Mouse (Mus musculus): ENCODE data around the gene Tesk1.
"Not testable (repeated sequence)": the region's sequence is repeated elsewhere in the genome, so short reads cannot be mapped to it uniquely, and the experiment has no call there.

The Tesk1 gene

DNA sequence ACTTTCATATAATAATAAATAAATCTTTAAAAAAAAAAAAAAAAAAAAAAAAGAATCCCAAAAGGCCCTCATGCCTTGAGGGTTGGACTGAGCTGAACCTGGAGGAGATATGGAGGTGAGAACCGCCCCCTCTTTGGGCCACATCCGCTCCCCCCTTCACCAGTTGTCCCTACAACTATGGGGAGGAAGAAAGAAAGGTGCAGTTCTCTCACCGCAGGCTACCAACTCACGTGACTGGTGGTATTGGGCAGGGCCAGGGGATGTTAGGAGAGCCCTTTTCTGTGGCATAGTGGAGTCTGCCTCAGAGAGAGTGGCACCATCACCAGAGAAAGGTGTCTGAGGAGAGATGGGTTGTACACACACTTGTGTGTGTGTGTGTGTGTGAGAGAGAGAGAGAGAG lies 14.7 kb downstream of the Tesk1 start:
- peak in 1 of 2 experiments; percentile 31 for DNase-seq

GRCm38 (mm10) chr4:43457124-43457523 lies 15.4 kb downstream of the Tesk1 start:
- DNase-seq = no peak

DNA sequence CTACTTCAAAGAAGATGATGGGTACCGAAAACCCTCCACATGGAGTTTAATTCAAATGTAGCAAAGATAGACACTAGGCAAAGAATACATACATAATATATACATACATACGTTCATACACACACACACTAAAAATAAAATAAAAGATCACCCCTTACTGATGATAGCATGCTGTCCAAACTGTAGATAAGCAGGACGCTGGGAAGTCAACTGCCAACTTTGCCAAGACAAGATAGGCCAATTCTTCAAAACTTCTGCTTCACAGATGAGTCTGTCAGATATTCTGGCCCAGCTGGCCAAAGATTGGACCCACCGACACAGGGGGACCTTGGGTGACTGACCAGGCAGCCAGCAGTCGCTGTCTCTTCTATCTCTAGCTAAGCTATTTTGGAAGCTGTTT lies 21.4 kb downstream of the Tesk1 start:
- DNase-seq = no peak

DNA sequence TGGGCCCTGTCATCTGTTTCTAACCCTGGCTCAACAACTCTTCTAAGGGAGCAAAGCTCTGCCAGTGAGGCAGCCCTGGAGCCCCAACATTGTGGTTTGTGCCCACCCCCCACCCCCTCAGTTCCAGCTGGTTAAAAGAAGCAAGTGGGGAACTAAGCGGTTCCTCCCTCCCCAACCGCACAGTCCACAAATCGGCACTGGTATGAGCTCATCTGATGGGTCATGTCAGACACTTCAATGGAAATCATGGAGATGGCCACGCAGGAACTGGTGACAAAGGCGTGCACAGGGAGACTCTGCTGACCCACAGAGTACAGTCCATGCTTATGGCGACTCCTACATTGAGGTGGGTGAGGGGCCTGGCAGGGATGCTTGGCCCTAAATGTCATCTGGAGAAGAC lies 24.2 kb downstream of the Tesk1 start:
- DNase-seq = no peak

DNA sequence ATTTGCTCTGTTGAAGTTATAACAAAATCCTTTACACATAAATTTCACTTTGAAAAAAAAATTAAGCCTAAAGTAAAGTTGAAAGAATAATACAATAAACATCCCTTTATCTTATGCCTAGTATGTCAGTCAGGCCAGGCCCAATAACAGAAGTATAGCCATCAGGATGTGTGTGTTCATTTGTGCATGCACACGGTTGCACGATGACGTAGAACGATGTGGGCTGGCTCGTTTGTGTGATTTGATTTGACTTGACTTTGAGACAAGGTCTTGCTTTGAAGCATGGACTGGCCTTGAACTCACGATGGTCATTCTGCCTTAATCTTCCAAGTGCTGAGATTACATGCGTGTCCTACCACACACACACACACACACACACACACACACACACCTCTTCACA lies 25.1 kb downstream of the Tesk1 start:
- no peak for DNase-seq

DNA sequence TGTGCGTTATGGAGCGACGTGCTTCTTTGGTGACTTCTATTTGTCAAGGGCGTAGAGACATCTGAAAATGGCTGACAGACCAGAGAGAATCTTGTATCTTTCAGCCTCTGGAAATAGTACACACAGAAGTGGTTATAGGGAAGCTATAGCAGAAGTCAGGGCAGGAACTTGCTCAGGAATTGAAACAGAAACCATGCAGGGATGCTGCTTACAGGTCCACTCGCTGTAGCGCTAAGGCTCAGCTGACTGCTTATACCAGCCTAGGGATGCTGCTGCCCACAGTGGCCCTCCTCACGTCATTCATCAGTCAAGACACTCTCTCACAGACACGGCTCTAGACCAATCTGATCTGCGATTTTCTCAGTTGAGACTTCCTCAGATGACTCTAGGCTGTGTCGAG lies 28.6 kb downstream of the Tesk1 start:
- DNase-seq = no peak

DNA sequence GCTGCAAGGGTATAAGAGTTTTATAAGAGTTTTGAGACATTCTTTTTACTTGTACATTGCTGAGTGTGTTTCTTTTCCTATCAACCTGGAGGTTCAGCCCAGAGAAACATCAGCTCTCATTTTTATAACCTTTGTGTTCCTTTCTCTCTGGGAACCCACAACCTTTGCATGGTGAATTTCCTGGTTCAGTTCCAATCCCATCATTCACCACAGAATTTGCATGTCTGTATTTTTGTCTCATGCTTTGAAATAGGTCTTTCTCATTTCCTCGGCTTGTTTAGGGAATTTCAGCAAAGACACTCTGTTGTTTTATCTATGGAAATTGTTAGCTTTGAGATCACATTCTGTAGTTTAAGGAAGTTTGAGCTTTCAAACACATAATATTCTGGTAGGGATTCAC lies 31.9 kb downstream of the Tesk1 start:
- DNase-seq = no peak

DNA sequence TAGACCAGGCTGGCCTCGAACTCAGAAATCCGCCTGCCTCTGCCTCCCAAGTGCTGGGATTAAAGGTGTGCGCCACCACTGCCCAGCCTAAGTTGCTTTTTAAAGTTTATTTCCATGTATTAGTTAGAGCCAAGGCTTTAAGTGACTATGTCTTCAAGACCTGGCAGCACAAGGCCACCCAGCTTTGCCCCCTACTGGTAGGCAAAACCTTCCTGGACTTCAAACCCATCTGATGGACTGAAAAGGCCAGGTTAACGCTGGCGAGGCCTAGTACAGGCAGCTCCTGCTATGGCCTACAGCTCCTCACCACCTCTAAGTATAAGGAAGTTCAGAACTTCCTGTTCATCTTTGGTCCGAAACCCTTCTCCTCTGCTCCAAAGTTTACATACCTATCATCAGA lies 34.9 kb downstream of the Tesk1 start:
- no peak for DNase-seq

DNA sequence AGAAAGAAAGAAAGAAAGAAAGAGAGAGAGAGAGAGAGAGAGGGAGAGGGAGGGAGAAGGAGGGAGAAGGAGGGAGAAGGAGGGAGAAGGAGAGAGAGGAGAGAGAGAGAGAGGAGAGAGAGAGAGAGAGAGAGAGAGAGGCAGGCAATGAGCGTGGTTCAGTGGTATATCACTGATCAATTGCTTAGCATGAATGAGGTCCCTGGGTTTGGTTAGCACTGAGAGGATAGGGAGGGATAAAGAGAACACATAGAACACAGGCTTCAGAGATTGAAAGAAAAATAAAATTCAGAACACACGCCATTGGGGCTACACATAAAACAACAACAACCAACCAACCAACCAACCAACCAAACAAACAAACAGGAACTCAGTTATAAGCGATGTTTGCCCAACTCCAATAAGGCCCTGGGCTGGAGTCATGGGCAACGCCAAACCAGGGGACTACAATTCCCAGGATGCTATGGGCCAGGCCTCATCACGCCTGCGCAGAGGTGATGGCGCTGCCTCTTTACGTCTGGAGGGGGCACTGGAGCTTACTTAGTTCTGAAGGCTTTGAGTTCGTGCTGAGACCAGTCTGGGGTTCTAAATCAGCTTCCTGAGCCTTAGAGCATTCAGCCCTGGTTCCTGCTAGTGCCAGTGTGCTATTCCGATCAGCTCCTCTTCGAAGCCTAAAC lies 36.3 kb downstream of the Tesk1 start:
- DNase-seq = peak; percentile 91 to 94

GRCm38 (mm10) chr4:43478534-43478858 lies 36.8 kb downstream of the Tesk1 start:
- no peak for DNase-seq

DNA sequence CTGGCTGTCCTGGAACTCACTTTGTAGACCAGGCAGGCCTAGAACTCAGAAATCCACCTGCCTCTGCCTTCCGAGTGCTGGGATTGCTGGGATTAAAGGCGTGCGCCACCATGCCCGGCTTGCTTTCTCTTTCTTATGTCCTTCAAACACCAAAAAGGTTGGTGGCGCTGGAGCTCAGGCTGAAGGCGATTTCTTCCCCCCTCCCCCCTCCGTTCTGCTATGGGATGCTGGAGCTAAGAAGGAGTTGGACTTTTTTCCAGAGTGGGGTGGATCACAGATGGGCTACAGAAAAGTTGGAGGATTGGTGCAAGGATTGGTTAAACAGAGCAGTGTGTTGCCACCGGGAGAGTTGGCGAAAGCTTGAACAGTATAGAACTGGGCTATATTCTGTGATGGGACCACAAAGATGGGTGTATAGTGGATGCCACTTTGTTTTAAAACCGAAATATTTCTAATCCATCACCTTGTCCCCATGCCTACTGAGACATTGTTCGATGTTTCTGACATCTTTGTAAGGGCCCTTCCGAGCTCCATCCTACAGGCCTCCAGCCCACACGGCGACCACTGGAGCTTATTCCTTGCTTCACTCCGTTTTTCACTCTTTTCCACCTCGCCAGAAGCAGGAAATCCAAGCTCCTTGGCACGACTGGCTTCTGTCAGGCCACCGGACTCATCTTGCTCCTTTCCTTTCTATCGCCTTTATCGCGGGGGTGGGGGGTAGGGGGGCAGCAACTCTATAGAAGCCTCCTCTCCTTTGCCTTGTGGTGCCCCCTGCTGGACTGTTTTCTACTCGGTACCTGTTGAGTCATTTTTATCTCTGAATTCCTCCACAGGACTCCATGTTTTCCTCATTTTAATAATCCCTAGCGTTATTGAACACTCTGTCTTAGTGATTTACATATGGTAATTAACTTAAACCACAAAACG lies 37.4 kb downstream of the Tesk1 start:
- DNase-seq = peak; percentile 73 to 77

DNA sequence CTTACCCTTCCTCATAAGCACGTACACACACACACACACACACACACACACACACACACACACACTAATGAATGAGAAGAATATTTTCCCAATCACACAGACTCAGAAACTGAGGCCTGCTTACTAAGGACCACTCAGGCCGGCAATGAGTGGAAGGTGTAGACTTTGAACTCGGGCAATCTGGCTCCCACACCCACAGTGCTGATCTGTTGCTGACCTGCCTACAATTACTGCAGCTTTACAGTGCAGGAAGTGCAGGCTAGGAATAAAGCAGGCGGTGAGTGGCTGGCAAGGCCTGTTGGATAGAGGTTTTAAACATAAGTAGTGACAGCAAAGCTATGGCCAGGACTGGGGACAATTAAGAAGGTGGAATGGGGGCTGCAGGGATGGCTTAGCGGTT lies 39.2 kb downstream of the Tesk1 start:
- no peak for DNase-seq

- no peak for DNase-seq
These were observed 40.2 kb downstream of the Tesk1 start for GRCm38 (mm10) chr4:43481894-43482456.

DNA sequence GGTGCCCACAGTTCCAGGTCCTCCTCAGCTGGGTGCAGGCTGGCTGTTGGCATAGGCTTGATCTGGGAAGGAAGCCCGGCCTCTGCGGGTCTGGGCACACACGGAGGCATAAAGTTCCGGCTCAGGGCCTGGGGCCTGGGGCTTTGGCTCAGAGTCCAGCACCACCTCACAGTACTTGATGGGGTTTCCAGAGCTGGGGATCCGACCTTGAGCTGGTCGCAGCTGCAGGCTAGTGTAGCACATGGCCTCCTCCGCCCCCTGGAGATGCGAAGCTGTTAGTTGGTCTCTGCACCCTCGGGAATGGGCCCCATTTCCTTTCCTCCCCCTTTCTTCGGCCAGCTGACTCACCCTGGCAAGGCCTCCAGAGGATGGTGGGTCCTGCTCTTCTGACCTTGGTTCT lies 40.9 kb downstream of the Tesk1 start:
- no peak for DNase-seq

DNA sequence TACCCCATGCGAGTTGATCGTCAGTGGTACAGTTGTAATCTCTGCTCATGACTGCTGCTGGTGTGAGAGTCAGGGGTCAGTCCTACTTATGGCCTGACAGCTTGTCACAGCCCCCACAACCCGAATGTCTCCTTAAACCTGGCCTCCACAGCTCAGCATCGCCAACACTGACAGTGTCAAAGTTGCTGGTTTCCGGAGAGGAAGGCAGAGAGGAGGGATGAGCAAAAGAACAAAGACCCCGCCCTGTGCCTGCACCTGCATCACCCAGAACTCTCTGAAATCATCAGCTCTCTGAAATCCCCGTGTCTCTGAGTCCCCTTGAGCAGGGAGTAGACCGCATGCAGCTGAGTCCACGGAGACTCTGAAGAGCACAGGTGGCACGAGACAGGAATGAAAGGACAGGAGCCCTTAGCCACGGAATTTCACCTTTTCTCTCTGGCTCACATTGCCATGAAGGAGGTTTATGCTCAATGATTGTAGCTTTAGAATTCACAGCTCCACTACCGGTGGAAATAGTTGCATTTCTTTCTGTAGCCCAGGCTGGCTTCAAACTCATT lies 41.9 kb downstream of the Tesk1 start, which contains the start of gene Sit1:
Gene Sit1 (minus strand): TSS at position 200 of the 557 bp plus-strand sequence.
- no peak for DNase-seq

DNA sequence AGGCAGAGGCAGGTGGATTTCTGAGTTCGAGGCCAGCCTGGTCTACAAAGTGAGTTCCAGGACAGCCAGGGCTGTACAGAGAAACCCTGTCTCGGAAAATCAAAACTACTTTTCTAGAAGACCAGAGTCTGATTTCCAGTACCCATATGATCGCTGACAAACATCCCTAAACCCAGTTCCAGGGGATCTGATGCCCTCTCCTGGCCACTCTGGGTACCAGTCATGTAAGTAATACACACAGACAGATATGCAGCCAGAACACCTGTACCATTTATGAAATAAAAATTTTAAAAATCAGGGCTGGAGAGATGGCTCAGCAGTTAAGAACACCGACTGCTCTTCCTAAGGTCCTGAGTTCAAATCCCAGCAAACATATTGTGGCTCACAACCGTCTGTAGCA lies 43.9 kb downstream of the Tesk1 start:
- DNase-seq = not testable (repeated sequence)

GRCm38 (mm10) chr4:43489611-43490010 lies 47.9 kb downstream of the Tesk1 start:
- no peak for DNase-seq

DNA sequence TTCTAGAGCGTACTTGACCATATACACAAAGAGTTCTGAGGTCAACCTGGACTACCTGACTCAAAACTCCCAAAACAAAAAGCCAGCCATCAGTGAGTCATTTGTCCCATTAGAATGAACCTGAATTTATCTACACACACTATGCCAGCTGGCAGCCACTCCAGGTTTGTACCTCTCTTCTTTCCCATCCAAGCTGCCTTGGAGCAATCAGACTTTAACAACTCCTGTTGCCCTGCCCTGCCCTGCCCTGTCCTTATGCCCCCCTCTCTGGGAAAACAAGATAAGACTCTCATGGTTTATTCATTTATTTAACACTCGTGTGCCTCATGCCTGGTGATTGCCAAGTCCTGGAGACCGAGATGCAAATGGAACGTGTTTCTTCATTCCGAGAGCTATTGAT lies 49.1 kb downstream of the Tesk1 start:
- peak; percentile 78 to 87 for DNase-seq

DNA sequence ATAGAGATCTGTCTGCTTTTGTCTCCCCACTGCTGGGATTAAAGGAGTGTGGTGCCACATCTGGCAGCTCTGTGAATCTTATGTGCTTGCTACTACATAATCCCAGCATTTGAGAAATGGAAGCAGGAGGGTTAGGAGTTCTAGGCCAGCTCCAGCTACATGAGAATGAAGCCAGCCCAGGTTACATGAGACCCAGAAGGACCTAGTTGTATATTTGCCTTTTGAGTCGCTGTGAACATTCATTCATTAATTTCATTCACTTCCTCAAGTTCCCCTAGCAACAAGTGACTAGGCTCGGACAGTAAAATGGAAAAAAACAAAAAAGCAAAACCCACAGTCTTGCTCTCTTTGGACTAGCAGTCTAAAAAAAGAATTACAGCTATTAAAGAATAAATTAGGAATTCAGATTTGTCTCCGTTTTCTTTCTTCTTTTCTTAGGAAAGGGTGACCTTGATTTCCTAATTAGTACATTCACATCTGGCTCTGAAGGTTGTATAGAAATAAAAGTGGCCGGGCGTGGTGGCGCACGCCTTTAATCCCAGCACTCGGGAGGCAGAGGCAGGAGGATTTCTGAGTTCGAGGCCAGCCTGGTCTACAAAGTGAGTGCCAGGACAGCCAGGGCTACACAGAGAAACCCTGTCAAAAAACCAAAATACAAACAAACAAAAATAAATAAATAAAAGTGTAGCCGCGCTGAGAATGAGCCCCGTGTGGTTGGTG lies 50.5 kb downstream of the Tesk1 start:
- no peak for DNase-seq

- DNase-seq = peak; percentile 95 to 96
These were observed 51.1 kb downstream of the Tesk1 start, which contains the start of gene Ccdc107 for GRCm38 (mm10) chr4:43492821-43493185. TSS of gene Ccdc107 (plus strand) at chr4:43492900.

DNA sequence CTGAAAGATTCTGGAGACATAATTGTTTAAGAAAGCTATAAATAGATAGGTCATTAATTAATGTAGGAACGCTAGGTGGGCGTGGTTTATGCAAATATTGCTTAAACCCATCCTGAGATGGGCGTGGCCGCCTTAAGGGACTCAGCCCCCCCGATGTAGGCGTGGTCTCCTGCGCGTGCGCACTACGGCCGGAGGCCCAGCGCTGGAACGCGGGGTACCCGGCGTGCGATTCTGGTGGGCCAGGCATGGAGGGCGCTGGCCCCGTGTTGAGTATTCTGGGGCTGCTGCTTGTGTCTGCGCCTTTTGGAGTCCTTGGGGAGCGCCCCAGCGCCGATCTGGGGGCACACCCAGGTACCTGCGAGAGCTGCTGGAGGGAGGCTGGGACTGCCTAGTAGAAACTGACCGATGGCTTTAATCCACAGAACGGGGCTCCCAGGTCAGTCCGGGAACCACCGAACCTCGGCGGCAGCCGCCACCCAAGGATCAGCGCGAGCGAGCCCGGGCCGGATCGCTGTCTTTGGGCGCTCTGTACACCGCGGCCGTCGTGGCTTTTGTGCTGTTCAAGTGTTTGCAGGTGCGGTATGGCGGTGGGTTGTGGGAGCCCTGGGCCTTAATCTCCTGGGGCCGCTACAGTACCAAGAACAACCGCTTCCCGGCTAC lies 51.6 kb downstream of the Tesk1 start:
- peak; percentile 93 to 96 for DNase-seq

DNA sequence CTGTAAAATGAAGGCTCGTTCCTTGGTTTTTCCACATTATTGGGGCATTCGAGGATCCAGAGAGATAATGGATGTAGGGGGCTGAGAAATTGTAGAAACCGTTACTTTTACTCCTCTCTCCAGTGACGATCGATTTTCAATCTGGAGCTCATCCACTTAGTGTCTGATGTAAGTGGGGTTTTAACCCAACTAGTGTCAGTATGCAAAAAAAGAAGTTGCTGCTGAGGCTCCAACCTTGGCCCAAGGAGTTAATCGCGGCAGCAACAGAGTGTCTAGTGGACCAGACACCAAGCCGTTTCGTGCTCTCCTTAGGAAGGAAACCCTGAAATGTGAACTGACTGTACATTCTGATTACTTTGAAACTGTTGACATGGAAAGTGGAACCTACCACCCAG lies 52.1 kb downstream of the Tesk1 start:
- DNase-seq = no peak

Measured in lung, adult 18-20 months (tissue).